In the genomic region with DNA sequence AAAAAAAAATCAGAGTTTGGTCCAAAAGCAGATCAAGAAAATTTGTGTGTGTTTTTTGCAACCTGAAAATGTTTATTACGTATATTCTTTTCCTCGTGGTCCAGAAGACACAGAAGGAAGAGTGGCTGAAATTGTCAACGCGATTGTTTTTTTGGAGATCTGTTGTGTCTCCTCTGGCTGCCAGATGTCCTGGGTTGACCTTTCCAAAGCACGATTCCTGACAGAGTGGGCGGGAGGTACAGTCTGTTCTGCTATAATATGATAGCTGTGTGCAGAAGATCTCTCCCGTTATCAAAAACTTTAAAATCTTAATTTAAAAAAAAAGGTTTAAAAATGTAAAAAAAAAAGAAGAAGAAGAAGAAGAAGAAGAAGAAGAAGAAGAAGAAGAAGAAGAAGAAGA, we compare ENCODE assay signal across 16 mouse cellular contexts.
DNase-seq lines count a peak whose midpoint lies in the region; ATAC-seq and TF ChIP-seq lines count a peak whose summit lies in the region.
"Had no signal": no experiment of that assay in that cellular context is flagged by ENCODE, and none has a peak within 500 bp of the region (broad histone marks: within the 10 kb centered on the region; RNA-seq: fewer than 3 reads in every experiment).

No protein-coding gene starts in this region.

- H3K9ac ChIP-seq in heart, embryonic 11.5 days (ENCODE audit: low read depth, low read length), result no peak overlapping the region
- H3K9ac ChIP-seq in hindbrain, postnatal 0 days (replicated peaks; ENCODE audit: low read length), result no peak overlapping the region
- H3K9ac ChIP-seq: embryonic facial prominence, embryonic 12.5 days; forebrain, embryonic 13.5 days; hindbrain, embryonic 14.5 days; liver, embryonic 12.5 days had no signal

- H3K27me3 ChIP-seq in heart, embryonic 11.5 days (ENCODE audit: control insufficient read depth, insufficient read depth, low read length), result no peaks in the 10 kb centered on the region
- no peaks in the 10 kb centered on the region for H3K27me3 ChIP-seq in hindbrain, postnatal 0 days (ENCODE audit: insufficient read depth, low read length)
- H3K27me3 ChIP-seq: embryonic facial prominence, embryonic 12.5 days; forebrain, embryonic 13.5 days; liver, embryonic 12.5 days; megakaryocyte, embryonic 14.5 days had no signal

- H3K9me3 ChIP-seq in heart, embryonic 11.5 days (replicated peaks; ENCODE audit: control insufficient read depth, low read length), result no peaks in the 10 kb centered on the region
- no peaks in the 10 kb centered on the region for H3K9me3 ChIP-seq in hindbrain, postnatal 0 days (ENCODE audit: low read length)
- H3K9me3 ChIP-seq: embryonic facial prominence, embryonic 12.5 days; forebrain, embryonic 13.5 days; liver, embryonic 12.5 days; megakaryocyte, embryonic 14.5 days had no signal

- no peaks in the 10 kb centered on the region for H3K36me3 ChIP-seq in heart, embryonic 11.5 days (ENCODE audit: control insufficient read depth, insufficient read depth, low read length)
- H3K36me3 ChIP-seq in hindbrain, postnatal 0 days (ENCODE audit: insufficient read depth, low read length), result no peaks in the 10 kb centered on the region
- H3K36me3 ChIP-seq: embryonic facial prominence, embryonic 12.5 days; liver, embryonic 12.5 days had no signal

- no peak for ATAC-seq in heart, embryonic 11.5 days (replicated peaks; ENCODE audit: insufficient number of reproducible peaks, low FRiP score, low TSS enrichment)
- ATAC-seq in hindbrain, postnatal 0 days, result no peak
- ATAC-seq: activated CD4-positive, CD25-positive, alpha-beta regulatory T cell, adult 4 months; forebrain, embryonic 13.5 days; liver, embryonic 12.5 days had no signal

- no peak for TF ChIP-seq CTCF in hindbrain, postnatal 0 days (IDR thresholded peaks at IDR 0.05; ENCODE audit: low read depth)

- H3K4me3 ChIP-seq in heart, embryonic 11.5 days (ENCODE audit: low read depth, low read length), result no peak overlapping the region
- no peak overlapping the region for H3K4me3 ChIP-seq in hindbrain, postnatal 0 days (ENCODE audit: low read length)
- H3K4me3 ChIP-seq: embryonic facial prominence, embryonic 12.5 days; forebrain, embryonic 13.5 days; liver, embryonic 12.5 days; megakaryocyte, embryonic 14.5 days had no signal

- intact Hi-C loops in heart, postnatal 14 days (cut with DNase I), result no loop called here

- no peaks in the 10 kb centered on the region for H3K4me1 ChIP-seq in heart, embryonic 11.5 days (ENCODE audit: control insufficient read depth, insufficient read depth, low read length)
- no peaks in the 10 kb centered on the region for H3K4me1 ChIP-seq in hindbrain, postnatal 0 days (ENCODE audit: insufficient read depth, low read length)
- H3K4me1 ChIP-seq: embryonic facial prominence, embryonic 12.5 days; forebrain, embryonic 13.5 days; liver, embryonic 12.5 days; megakaryocyte, embryonic 14.5 days had no signal

- no peak overlapping the region for H3K27ac ChIP-seq in heart, embryonic 11.5 days (ENCODE audit: low read depth, low read length)
- H3K27ac ChIP-seq in hindbrain, postnatal 0 days, result no peak overlapping the region
- H3K27ac ChIP-seq: embryonic facial prominence, embryonic 12.5 days; forebrain, embryonic 13.5 days; hindbrain, embryonic 14.5 days; liver, embryonic 12.5 days had no signal

- DNase-seq in heart, adult 11 months, result peak; percentile 97
- DNase-seq in ovary, adult 18-20 months (ENCODE audit: low spot score), result peak; percentile 54
- DNase-seq in ovary, postnatal 14 days (ENCODE audit: low spot score), result no peak
- DNase-seq in heart, postnatal 14 days, result peak; percentile 61 to 65
- no peak for DNase-seq in right cerebral cortex, postnatal 14 days
- no peak for DNase-seq in hindbrain, postnatal 0 days (ENCODE audit: low spot score)
- DNase-seq: cerebellum, adult 2 months; spleen, adult 18-20 months; thymus, adult 18-20 months had no signal

- 78% methylated on average over 7 of the region's 7 CpGs for WGBS in heart, embryonic 11.5 days (ENCODE audit: insufficient replicate concordance)
- 73% methylated on average over 7 of the region's 7 CpGs for WGBS in hindbrain, postnatal 0 days

- H3K4me2 ChIP-seq in heart, embryonic 11.5 days, result no peak overlapping the region
- no peak overlapping the region for H3K4me2 ChIP-seq in hindbrain, postnatal 0 days (ENCODE audit: low read depth, low read length)
- H3K4me2 ChIP-seq: embryonic facial prominence, embryonic 12.5 days; forebrain, embryonic 13.5 days; hindbrain, embryonic 14.5 days; liver, embryonic 12.5 days had no signal

Comparison
In these comparisons a context has a peak if more than half of its experiments do, and no peak if none do; other contexts are left out.
1. DNase-seq: peak in heart, adult 11 months (single experiment), ovary, adult 18-20 months (single experiment) and heart, postnatal 14 days (2 of 2); none in ovary, postnatal 14 days (single experiment), right cerebral cortex, postnatal 14 days (single experiment) and hindbrain, postnatal 0 days (single experiment).